Mouse (Mus musculus) testis, adult 2 months (tissue): ENCODE data around the gene Lrig2.

Experiments
- CTCF ChIP-seq: fragments of 200-500 bp; IDR thresholded peaks from 2 replicates; pipeline ENCODE4 v1.5.1; 2012; ENCODE audit warnings: low read depth, mild to moderate bottlenecking, inconsistent platforms, low read length, moderate library complexity; ENCODE audit not compliant: control insufficient read depth, insufficient read depth, insufficient replicate concordance
- POLR2A ChIP-seq: fragments of 200-500 bp; IDR thresholded peaks from 2 replicates; pipeline ENCODE4 v1.6.1; 2012; ENCODE audit warnings: low read depth, mild to moderate bottlenecking, inconsistent platforms, low read length, moderate library complexity; ENCODE audit not compliant: control insufficient read depth

DNA sequence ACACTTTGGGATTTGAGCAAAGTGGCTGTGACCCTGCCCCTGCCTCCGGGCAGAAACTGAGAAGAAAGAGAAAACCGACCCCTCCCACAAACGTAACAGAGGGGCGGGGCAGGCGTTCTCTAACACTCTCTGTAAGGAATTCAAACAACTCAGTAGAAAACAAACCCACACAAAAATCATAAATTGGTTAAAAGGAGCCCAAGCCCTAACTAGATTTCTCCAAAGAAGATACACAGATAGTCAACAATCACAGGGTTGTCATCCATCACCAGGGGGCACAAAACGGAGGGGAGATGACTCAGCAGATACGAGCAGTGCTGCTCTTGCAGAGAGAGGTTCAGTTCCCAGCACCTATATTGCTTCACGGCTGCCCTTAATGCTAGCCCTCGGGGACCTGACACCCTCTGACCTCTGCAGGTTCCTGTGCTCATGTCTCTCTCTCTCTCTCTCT lies 77.4 kb downstream of the Lrig2 start:
- TF ChIP-seq POLR2A (no peak), CTCF (no peak)
